Mouse (Mus musculus): ENCODE results near the gene Abca17.
A peak's percentile ranks its signal among the peaks of the same experiment; 100 is the strongest.

The Abca17 gene

DNA sequence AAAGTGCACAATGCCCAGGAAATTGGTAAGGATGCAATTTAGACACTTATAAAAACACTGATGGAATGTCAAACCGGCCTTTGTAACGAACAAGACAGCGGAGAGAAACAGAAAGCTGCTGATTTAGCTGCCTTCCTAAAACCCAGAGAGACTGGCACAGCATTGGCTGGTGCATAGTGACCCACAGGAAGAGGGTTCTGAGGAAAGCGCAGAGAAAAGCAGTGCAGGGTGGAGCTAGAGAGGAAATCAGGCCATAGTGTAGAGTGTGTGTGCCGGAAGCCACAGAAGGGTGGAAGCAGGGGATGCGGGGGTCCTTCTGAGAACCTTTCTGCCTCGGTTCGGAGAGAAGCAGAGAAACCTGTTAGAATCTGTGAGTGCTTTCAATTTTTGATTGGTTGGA lies 6.2 kb downstream of the Abca17 start:
- DNase-seq = no peak

DNA sequence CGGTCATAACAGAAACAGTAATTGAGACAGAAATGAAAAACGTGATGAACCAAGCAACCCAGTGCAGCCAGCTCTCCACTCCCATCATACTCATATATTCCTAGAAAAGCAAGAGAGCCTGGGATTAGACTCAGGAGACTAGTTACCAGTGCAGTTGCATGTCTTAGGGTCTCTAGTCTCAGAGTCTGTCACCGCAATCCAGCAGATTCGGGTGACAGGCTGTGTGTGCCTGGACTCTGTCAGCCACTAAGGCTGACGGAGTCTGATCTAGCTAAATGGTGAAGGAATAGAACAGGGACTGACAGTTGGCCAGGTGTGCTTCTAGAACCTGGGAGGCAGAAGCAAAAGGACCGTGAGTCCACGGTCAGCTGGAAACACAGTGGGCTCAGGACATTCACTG lies 23.2 kb downstream of the Abca17 start:
- DNase-seq = no peak

DNA sequence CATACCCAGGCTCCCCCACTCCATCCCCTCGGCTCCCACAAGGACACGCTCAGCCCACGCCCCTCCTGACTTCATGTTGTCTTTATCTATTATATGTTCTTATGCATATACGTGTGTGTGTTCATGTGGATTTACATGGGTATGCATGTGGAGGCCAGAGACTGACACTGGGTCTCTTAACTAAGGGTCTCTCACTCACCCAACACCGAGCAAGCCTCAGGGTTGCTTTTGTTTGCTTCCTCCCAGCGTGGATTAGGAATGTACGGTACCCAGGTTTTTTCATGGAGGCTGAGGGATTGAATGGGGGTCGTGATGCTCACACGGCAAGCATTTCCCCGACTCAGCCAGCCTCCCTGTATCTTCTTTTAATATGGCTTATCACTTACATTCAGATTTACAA lies 25.8 kb downstream of the Abca17 start:
- no peak for DNase-seq

DNA sequence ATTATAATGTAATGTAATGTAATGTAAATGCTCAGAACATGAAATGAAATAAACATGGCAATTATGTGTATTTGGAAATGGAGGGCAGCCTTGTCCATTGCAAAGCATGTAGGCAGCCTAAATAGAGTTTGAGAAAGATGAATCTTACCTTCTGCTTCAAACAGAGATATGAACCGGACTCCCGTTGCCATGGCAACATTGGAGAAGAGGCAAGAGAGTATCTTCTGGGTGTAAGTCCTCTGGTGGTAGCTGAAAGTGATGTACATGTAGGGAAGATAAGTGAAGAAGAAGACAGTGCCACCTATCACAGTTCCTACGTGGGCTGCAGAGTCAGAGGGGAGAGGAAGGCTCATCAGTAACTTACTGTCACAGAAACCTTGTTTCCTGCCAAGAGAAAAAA lies 30.0 kb downstream of the Abca17 start:
- peak; percentile 50 for DNase-seq

DNA sequence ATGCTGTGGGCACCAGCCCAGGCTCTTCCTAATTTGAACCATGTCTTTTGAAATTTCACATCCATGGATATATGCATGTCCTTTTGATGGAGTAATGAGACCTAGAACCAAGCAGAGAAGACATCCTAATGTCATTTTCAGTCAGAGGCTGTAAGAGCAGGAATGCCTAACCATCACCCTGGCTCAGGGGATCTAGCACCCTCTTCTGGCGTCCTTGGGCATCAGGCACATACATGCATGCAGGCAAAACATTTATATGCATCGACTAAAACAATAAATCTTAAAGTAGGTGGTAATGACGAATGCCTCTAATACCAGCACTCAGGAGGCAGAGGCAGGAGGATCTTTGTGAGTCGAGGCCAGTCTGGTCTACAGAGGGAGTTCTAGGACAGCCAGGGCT lies 43.4 kb downstream of the Abca17 start:
- peak; percentile 21 for DNase-seq

DNA sequence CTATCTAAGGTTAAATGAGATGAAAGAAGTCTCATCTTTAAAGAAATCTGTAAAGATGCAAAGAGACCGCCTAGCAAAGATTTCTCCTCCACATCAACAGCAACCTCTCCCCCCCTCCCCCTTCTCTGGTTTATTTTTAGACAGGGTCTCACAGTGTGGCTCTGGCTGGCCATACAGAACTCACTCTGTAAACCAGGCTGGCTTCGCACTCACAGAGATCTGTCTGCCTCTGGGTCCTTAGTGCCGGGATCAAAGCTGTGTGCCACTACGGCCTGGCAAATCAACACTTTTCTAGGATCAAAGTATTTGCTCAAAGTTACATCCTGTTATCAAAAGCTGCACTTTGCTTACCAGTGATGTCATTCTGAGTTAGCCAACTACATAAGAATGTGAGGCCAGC lies 50.2 kb downstream of the Abca17 start:
- no peak for DNase-seq

DNA sequence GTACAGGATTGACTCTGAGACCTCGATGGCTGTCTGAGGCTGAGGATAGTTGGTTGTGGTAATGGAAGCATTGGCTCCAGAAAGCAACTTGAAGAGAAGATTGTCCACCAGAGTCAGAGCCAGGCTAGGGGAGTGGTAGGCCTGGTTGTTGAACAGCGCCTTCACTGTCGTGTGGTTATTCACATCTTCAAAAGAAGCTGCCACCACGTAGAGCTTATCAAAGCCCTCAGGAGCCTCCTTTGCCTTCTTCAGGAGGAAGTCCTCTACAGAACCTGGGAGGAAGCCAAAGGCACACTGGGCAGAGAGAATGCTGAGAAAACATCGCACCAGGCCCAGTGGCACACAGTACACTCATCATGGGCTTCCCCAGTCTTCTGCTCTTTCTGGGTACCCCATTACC lies 61.5 kb downstream of the Abca17 start:
- DNase-seq = no peak

DNA sequence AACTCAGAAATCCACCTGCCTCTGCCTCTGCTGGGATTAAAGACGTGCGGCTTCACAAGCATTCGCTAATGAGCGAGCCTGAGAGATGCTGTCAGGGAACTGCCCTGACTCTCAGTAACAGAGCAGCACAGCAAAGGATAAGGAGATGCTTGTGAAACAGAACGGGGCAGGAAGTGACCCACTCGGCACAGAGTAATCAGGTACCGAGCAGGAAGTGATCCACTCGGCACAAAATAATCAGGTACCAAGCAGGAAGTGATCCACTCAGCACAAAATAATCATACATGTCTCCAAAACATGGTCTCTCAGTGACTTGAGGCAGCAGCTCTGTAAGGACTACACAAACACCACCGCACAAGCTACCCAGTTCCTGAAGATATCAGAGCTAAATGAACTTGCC lies 62.4 kb downstream of the Abca17 start:
- DNase-seq = no peak

DNA sequence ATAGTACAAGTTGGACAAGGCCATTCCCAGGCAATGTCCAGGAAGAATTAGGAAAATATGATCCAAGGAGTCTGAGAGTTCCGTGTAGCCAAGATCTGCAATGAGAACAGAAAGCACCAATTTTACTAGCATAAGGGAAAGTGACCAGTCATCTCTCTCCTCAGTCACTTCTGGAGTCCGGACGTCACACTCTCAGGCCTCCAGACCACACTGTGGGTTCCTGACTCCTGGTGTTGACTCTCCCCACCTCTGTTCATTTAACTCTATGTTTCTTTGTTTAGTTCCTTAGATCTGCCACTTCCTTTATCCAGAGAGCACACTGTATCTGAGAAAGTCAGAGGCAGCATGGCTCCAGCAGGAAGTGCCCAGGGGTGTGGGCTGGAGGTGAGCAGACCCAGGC lies 65.2 kb downstream of the Abca17 start:
- DNase-seq = no peak

DNA sequence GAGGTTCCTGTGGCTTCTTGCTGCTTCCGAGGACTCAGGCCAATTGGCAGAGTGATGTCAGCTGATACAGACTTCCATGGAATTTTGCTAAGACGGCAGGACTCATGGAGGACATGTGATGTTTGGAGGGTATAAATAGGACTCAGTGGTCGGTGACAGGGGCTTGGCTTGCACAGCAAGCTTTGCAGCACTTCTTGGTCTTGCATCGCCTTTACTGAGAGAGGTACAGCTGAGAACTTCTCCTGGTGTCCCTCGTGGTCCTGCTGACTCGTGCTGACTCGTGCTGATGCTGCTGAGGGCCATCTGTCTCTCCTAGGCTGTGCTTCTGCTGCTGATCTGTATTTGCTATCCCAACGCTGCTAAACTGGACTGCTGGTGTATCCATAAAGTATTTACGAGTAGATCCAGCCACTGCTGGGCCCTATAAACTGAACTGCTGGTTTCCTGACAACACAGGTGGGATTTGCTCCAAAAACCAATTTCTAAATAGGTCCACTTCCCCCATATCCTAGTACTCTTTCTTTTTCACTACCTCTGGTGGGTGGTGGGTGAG lies 67.5 kb downstream of the Abca17 start:
- DNase-seq = no peak

DNA sequence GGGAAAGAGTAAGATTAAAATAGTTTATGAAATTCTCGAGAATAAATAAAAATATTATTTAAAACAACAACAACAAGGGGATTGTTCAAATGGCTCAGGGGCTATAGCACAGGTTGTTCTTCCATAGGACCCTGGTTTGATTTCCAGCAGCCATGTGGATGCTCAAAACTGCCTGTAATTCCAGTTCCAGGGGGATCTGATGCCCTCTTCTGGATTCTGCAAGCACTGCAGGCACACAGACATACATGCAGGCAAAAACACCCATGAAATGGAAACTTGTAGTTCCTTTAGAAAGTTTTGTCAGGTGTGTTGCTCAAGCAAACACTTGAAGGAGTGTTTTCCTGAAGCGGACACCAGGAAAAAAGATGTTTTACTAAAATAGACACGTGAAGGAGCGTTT lies 68.2 kb downstream of the Abca17 start:
- DNase-seq = no peak

DNA sequence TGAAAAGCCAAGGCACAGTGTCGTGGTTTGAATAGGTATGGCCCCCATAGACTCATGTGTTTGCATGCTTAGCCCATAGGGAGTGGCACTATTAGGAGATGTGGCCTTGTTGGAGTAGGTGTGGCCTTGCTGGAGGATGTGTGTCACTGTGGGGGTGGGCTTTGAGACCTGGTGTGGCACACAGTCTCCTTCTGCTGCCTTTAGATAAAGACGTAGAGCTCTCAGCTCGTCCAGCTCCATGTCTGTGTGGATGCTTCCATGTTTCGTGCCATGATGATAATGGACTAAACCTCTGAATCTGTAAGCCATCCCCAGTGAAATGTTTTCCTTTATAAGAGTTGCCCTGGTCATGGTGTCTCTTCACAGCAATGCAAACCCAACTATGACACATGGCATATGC lies 71.0 kb downstream of the Abca17 start:
- DNase-seq = no peak

DNA sequence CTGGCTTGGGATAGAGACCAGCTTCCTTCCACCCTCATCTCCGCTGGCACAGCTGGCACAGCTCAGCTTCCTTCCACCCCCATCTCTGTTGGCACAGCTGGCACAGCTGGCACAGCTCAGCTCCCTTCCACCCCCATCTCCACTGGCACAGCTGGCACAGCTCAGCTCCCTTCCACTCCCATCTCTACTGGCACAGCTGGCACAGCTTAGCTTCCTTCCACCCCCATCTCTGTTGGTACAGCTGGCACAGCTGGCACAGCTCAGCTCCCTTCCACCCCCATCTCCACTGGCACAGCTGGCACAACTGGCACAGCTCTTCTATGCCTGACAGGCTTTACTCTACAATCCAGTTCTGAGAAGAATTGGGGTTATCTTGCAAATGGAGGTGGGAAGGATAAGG lies 83.7 kb downstream of the Abca17 start:
- DNase-seq = no peak

DNA sequence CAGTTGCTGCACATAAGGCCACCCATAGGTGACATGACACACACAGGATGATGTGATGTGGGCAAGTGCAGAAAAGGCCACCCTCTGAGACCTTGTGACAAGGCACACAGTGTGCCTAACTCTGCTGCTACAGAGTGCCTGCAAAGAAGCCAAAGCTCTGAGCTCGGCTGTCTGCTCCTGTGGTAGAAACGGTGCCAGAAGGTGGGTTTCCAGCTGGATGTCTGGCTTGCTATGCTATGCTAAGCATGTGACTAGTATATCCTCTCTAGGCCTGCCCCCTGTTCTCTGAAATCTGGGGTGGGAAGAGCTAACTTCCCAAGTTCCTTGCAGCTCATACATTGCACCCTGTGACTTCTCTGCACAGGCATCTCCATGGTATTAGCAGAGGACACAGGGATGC lies 86.1 kb downstream of the Abca17 start:
- no peak for DNase-seq

DNA sequence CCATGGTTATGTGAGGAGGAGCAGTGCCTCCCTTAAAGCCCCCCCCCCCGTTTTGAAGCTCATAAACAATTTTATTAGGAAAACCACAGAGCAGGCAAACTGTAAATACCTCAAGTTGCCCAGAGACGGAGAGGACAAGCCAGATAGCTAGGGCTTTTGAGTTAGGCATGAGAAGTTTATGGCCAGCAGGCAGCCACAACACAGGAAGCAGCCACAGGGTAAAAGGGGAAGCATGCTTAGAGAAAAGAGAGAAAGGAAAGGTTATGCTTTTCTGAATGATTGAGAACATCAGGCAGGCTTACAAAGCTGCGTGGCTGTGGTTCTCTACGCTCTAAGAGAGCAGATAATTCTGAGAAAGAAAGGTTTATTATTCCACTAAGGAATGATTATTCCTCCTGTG lies 90.4 kb downstream of the Abca17 start:
- DNase-seq = no peak

DNA sequence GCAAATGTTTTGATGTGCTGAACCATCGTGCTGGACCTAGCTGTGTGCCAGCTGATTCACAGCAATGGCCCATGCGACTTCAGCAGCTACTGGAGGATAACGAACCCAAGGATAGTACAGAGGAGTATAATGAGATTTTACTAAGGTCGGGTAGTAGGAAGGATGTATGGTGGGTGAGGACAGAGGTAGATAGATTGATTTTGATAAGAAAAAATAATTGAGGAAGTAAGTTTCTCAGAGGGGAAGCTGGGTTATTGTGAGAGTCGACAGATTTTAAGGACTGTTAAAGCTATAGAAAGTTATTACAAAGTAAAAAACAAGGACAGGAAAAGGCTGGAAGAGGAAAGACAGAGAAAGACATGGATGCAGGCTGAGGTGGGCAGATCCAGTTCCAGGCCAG lies 91.2 kb downstream of the Abca17 start:
- no peak for DNase-seq

DNA sequence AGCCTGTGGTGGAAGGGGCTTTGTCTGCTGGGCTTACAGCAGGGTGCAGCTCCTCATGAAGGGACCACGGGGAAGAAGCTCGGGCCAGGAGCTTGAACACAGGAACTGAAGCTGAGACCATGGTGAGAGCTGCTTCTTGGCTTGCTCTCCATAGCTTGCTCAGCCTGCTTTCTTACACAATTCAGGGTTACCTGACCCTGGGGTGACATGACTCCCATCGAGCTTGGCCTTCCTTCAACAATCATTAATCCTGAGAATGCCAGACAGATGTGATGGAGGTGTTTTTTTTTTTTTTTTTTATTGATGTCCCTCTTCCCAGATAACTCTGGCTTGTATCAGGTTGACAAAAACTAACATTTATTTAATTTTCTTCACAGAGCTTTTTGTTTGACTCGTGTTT lies 91.9 kb downstream of the Abca17 start:
- DNase-seq = no peak

DNA sequence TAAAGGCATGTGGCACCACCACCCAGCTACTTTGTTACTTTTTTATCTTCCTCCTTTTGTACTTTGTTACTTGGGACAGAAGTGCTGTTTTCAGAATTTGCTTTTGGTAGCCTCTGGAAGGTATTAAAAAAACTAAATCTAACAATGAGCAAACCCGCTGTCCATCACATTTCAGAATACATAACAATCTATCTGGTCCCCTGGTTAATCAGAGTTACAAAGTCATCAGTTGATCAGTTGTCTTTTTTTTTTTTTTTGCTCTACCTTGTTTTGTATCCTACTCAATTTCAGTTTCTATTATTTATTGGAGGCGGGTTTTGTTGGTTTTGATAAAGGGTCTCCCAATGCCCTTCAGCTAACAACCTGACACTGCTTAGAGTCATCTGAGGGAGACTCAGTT lies 98.5 kb downstream of the Abca17 start:
- no peak for DNase-seq

DNA sequence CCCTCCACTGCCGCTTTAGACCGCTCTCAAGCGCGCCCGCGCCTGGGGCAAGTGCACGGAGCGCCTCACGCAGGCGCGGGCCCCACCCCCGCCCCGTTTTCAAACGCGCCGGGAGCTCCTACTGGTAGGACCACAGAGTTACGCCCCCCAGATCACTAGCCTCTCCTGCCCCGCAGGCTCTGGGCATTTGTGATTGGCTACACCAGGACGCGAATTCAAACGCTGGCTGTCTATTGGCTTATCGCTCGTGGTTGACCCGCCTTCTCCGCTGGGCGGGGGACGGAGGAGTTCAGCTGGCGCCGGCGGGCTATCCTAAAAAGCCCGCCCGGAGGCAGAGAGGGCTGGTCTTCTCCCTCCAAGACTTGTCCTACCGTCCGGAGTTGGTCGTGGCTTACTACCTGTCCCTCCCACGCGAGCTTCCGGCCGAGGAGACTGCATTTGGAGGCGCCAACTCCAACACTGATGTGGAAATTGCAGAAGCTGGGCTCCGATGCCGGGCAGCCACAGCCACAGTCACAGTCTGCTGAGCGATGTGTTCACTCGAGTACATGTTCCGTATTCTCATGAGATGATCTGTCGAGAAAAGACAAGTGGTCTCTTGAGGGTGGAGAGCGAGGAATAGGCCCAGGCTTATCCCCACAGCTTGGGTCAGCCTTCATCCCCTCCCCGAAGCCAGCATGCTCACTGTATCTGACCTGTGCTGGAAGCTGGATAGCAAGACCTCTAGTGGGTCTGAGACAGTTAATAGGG lies 99.4 kb downstream of the Abca17 start, which contains the start of gene Ccnf:
Ccnf (minus strand) TSS at position 165 of the 750 bp plus-strand sequence.
- peak; percentile 98 for DNase-seq

DNA sequence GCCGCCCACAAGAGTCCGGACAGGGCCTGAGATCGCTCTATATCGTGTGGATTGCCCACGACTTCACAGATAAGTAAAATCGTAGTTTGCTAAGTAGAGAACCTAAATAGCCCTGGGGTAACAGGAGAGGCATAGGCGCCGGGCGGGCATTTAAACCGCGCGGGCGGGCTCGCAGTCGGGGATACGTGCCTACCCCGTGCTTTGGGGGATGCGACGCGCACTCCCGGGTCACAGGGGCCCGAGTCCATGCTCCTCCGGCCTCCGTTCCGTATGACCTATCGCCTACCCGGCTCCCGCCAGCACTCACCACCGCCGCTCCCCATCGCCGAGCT lies 99.9 kb downstream of the Abca17 start:
- no peak for DNase-seq

DNA sequence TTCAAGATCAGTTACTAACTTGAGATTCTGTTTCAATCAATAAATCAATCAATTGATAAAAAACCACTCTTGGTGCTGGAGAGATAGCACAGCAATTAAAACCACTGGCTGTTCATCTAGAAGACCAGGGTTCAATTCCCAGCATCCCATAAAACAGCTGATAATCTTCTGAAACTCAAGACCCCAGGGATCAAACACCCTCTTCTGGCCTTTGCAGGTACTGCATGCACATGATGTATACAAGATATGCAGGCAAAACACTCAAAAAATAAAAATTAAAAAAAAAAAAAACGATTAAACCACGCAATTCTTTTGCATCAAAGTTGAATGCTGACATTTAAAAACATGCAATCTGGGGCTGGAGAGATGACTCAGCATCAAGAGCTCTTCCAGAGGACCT lies 102.2 kb downstream of the Abca17 start:
- DNase-seq = no peak

DNA sequence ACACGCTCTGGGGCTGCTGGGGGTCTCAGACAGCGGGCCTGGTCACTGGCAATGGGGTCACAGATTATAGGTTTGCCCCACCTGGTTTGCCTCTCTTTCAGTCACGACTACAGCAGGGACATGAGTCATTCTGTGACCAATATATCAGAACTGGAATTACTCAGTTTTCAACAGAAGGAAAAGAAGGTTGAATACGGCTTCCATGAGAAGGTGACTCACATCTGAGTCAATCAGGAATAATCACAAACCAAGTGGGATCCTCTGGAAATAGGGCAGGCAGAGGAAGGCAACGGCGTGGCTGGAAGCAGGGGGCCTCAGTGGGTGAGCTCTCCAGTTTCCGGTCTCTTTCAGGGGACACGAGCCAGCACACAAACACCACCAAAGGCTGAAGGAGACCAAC lies 106.8 kb downstream of the Abca17 start:
- peak; percentile 49 for DNase-seq

DNA sequence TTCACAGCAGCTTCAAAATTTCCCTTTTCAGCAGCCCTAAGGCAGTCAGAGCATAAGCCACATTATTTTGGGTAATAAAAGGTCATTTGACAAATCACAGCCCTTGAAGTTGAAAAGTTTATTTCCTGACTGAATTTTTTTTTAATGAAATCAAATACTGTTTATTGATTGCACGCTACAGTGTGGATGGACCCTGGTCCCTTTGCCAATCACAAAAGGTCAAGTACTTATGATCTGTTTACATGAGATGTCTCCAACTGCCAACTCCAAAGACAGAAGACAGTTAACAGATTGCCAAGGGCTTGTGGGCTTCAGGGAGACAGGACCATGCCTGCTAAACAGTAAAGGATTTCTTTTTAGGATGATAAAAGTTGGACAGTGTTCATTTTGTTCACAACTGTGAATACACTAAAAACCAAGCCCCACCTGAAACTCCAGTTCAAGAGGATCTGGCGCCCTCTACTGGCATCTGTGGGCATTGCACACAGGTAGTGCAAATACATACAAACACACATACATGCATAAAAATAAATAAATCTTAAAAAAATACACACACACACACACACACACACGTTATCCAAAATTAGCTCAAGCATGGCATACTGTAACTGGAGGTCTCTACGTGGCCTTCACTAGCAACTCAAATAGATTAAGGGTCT lies 107.4 kb downstream of the Abca17 start:
- no peak for DNase-seq

DNA sequence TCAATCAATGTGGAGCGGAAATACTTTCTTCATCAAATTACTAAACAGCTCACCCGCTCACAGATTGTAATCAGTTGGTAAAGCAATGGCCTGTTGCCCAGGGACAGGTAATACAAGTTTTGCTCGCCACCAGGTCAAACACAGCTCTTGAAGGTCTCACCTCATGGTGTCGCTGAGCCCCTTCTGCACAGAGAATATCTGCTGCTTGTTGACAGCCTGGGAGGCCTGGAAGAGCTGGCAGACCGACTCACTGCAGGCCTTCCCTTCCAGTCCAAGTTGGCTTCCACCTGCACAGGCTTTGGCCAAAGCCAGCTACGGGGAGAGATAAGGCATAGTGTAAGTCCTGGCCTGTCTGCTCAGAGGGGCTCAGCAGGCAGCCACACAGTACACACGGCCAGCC lies 113.9 kb downstream of the Abca17 start:
- no peak for DNase-seq

DNA sequence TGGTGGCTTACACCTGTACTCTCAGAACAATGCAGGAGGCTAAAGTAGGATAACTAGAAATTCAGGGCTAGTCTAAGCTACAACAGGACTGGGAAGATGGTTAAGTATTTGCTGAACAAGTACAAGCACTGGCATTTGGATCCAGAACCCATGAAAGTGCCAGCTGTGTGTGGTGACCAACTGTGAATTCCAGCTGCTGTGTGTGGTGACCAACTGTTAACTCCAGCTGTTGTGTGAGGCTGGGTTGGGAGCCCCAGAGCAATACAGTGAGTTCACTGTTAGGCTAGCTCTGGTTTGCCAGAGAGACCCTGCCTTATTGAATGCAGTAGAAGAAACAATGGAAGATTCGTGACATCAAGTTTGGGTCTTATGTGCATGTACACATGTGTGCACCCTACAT lies 114.4 kb downstream of the Abca17 start:
- no peak for DNase-seq

Data from right cerebral cortex, adult 18-20 months (tissue).